Mouse (Mus musculus) monocyte, adult 5-6 weeks (primary cell): ENCODE results near the gene Habp4. TPM values are rescaled to one million over a fixed set of nuclear protein-coding genes. Genes with fewer than 3 reads are reported as not detected.

Experiments used
- ATAC-seq: fragments of 153-309, 156-312 bp; replicated peaks from 2 replicates; pipeline ENCODE4 v1.8.0; 2017; ENCODE audit warnings: mild to moderate bottlenecking; ENCODE audit not compliant: low TSS enrichment, insufficient number of reproducible peaks, severe bottlenecking, poor library complexity, low FRiP score
- total RNA-seq: library from RNA; stranded (forward); fragments of 200-1000, 200-491, 200-594 nt; gene quantifications from 3 replicates; pipeline ENCODE4 v1.2.3, GENCODE M21; 2017

Gene Habp4
- total RNA-seq, 1 experiment from 2014 or later, result 11.8 TPM

- ATAC-seq, result no peak
These were observed 53.3 kb downstream of the Habp4 start for GRCm38 (mm10) chr13:64214891-64215290.

DNA sequence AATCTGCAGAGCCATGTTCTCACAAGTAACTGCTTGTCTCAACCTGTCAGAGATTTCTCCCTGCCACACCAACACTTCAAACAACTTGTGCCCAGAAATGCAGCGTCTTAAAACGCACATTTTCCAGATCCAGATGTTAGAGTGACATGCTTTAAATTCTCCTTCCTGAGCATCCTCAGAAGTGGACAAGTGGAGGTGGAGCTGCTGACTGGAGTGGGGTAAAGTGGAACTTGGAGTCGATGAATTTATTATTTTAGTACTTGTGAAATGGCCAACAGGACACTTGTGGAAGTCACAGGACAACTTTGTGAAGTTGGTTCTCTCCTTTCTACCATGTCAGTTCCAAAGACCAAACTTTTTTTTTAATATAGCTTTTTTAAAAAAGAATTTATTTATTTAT is 64.1 kb downstream of the Habp4 start:
- no peak for ATAC-seq

- no peak for ATAC-seq
These were observed 65.1 kb downstream of the Habp4 start for GRCm38 (mm10) chr13:64226725-64227124.

DNA sequence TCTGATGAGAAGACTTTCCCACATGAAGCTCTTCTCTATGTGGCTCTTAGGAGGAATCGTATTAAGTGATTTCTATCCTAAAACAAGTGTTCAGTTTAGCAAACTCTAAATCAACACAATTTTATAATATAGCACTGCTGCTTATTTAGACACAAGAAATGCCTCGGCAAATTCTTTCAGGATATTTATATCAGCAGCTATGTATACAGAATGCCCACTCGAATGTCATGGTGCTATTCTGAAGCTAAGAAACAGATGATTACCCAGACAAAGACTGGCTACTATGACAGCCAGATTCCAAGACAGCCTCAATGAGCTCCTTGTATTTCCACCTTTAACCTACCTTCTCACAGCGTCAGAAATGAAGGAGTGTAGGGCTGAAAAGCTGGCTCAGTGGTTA is 71.5 kb downstream of the Habp4 start:
- ATAC-seq, result no peak

DNA sequence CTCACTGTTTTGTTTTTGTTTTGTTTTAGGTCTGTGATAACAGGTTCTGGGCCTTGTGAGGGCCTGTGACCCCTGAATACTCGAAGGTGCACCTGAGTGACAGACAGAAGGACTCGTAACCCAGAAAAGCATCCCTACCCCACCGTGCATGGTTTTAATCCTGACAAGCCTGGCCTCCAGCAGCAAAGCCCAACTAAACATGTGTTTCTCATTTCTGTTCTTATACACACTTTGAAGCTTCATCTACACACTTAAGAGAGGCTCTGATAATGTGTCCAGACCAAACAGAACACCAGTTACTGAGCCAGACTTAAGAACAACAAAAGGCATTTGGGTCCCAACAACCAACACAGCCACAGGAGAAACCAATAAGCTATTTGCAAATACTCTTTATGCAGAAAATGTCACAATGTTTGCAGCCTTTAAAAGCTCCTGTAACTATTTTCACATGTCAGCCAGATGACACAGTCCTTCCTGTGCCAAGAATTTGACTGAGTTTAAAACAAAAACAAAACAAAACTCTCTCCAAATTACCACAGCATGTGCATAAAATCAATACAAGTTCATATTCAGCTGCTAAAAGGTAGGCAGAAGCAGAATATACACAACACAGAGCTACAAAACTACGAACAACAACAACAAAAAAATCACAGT is 73.6 kb downstream of the Habp4 start:
- no peak for ATAC-seq

- no peak for ATAC-seq
These were observed 74.2 kb downstream of the Habp4 start for GRCm38 (mm10) chr13:64235777-64236176.

Other genes starting within 250 kb of the Habp4 start
- not detected in 3 replicates for gene Hsd17b3, start 72.6 kb upstream of the Habp4 start, total RNA-seq
- gene Slc35d2, start 32.5 kb upstream of the Habp4 start, total RNA-seq, result 24.2 to 36.1 TPM (median 26.4 TPM) in 3 replicates
- gene Zfp367, start 8.6 kb upstream of the Habp4 start, total RNA-seq, result 19.2 to 26.9 TPM (median 21.2 TPM) in 3 replicates
- 6.2 to 17.5 TPM (median 8.9 TPM) in 3 replicates for gene Cdc14b, start 113.5 kb downstream of the Habp4 start, total RNA-seq
- gene Aaed1, start 150.9 kb downstream of the Habp4 start, total RNA-seq, result 67.2 to 79.5 TPM (median 78.6 TPM) in 3 replicates
- 28.5 to 79.3 TPM (median 45.6 TPM) in 3 replicates for gene Ctsl, start 209.1 kb downstream of the Habp4 start, total RNA-seq